Mouse (Mus musculus) ovary, adult 2 months (tissue): ENCODE data around the gene Zbed4. TPM values are rescaled to one million over a fixed set of nuclear protein-coding genes. Genes with fewer than 3 reads are reported as not detected.

Source experiments
- polyA plus RNA-seq: library from polyadenylated mRNA; depleted of rRNA; stranded (reverse); fragments of >200 nt; gene quantifications from 2 replicates; pipeline ENCODE4 v1.2.3, GENCODE M21; 2012; rRNA removed

The Zbed4 gene
- polyA plus RNA-seq: 4.3 and 4.9 TPM in 2 replicates

GRCm38 (mm10) chr15:88751564-88752402 lies at the start of gene Zbed4:
Gene Zbed4, plus strand, starts transcription at chr15:88751660.

GRCm38 (mm10) chr15:88733834-88734571 lies 17.5 kb upstream of the Zbed4 start, which contains the start of gene Brd1:
Gene Brd1, minus strand, starts transcription at chr15:88734233.

GRCm38 (mm10) chr15:88819026-88819905 lies 67.8 kb downstream of the Zbed4 start, which contains the start of the genes Alg12 and Creld2:
Gene Alg12, minus strand, starts transcription at chr15:88819318.
Gene Creld2, plus strand, starts transcription at chr15:88819646.

Other genes starting within 250 kb of the Zbed4 start
- not detected in 2 replicates for gene Zdhhc25, start 151.4 kb upstream of the Zbed4 start, polyA plus RNA-seq
- gene Brd1, start 17.4 kb upstream of the Zbed4 start, polyA plus RNA-seq: 15.8 and 16.7 TPM in 2 replicates
- gene Alg12, start 67.7 kb downstream of the Zbed4 start, polyA plus RNA-seq: 28.6 and 32.4 TPM in 2 replicates
- 139 and 159 TPM in 2 replicates for gene Creld2, start 68.0 kb downstream of the Zbed4 start, polyA plus RNA-seq
- gene Pim3, start 110.5 kb downstream of the Zbed4 start, polyA plus RNA-seq: 63.3 and 98.5 TPM in 2 replicates
- 0.20 and 0.26 TPM in 2 replicates for gene Ttll8, start 202.8 kb downstream of the Zbed4 start, polyA plus RNA-seq
- 2.1 and 2.5 TPM in 2 replicates for gene Mlc1, start 227.3 kb downstream of the Zbed4 start, polyA plus RNA-seq
- gene Mov10l1, start 231.2 kb downstream of the Zbed4 start, polyA plus RNA-seq: 0.34 and 0.67 TPM in 2 replicates